8 mouse cellular contexts compared by ENCODE assay signal in the genomic region with DNA sequence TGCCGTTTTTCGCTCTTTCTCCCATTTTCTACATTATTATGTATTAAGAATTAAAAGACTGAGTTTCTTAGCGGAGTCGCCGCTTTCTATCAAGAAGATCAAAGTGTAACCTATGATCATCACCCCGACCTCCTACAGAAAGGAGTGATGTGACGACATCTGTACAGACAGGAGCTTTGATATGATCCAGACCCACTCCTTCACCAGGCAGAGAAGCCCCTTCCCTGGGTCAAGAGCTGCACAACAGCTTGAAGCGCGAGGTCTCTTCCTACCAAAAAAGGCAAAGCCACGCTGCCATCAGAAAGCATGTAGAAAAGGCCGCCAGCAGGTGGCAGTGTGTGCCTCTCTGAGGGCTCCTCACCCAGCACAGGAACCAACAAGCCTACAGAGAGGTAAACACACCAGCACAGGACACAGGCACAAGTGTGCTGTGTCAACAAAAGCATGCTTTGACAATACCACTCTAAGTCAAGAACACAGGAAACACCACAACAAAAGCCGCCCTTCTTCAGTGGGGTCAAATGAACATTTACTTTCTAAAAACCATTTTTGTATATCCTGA. TPM values are rescaled to one million over a fixed set of nuclear protein-coding genes. Genes with fewer than 3 reads are reported as not detected.
A peak's percentile ranks its signal among the peaks of the same experiment; 100 is the strongest.
DNase-seq lines count a peak whose midpoint lies in the region; ATAC-seq and TF ChIP-seq lines count a peak whose summit lies in the region.

No protein-coding gene starts in this region.

- TF ChIP-seq POLR2A in bone marrow macrophage, adult 2 months (IDR thresholded peaks at IDR 0.05; ENCODE audit: borderline replicate concordance, low read depth, low read length) = no peak

- no peaks in the 10 kb centered on the region for H3K36me3 ChIP-seq in heart, embryonic 11.5 days (ENCODE audit: control insufficient read depth, insufficient read depth, low read length)
- no peaks in the 10 kb centered on the region for H3K36me3 ChIP-seq in kidney, embryonic 15.5 days

- H3K4me3 ChIP-seq in bone marrow macrophage, adult 2 months (ENCODE audit: insufficient read depth, low read length) = no peak overlapping the region
- no peak overlapping the region for H3K4me3 ChIP-seq in heart, embryonic 11.5 days (ENCODE audit: low read depth, low read length)
- H3K4me3 ChIP-seq in kidney, embryonic 15.5 days (replicated peaks) = no peak overlapping the region

- no peaks in the 10 kb centered on the region for H3K9me3 ChIP-seq in heart, embryonic 11.5 days (replicated peaks; ENCODE audit: control insufficient read depth, low read length)
- no peaks in the 10 kb centered on the region for H3K9me3 ChIP-seq in kidney, embryonic 15.5 days (replicated peaks)

- peak; percentile 78 for TF ChIP-seq CTCF in bone marrow macrophage, adult 2 months (IDR thresholded peaks at IDR 0.05; ENCODE audit: low read depth, low read length)

- peak; percentile 85 to 86 for DNase-seq in B cell, adult 2 months
- DNase-seq in liver = peak; percentile 85
- DNase-seq in spleen, postnatal 36 days (ENCODE audit: low spot score in 2 of 2) = peak; percentile 66 to 70

- H3K27me3 ChIP-seq in heart, embryonic 11.5 days (ENCODE audit: control insufficient read depth, insufficient read depth, low read length) = no peaks in the 10 kb centered on the region
- no peaks in the 10 kb centered on the region for H3K27me3 ChIP-seq in kidney, embryonic 15.5 days

- no peak overlapping the region for H3K27ac ChIP-seq in bone marrow macrophage, adult 2 months (ENCODE audit: insufficient read depth, low read depth, low read length)
- H3K27ac ChIP-seq in heart, embryonic 11.5 days (ENCODE audit: low read depth, low read length) = no peak overlapping the region
- H3K27ac ChIP-seq in kidney, embryonic 15.5 days = no peak overlapping the region; the same call in 1 of the 2 replicates

- peak overlapping the region; percentile 45 for H3K4me2 ChIP-seq in heart, embryonic 11.5 days
- H3K4me2 ChIP-seq in kidney, embryonic 15.5 days = no peak overlapping the region

- 0 out of 2 replicates have a peak overlapping the region, but pooled peaks have one; percentile 28 for H3K9ac ChIP-seq in heart, embryonic 11.5 days (ENCODE audit: low read depth, low read length)
- H3K9ac ChIP-seq in kidney, embryonic 15.5 days = no peak overlapping the region

- peak; percentile 85 for ATAC-seq in erythroblast, adult 5-6 weeks (replicated peaks; ENCODE audit: low FRiP score, poor library complexity, severe bottlenecking)
- peak; percentile 71; the same call in 1 of the 2 replicates for ATAC-seq in heart, embryonic 11.5 days (replicated peaks; ENCODE audit: insufficient number of reproducible peaks, low FRiP score, low TSS enrichment)
- ATAC-seq in kidney, embryonic 15.5 days (replicated peaks; ENCODE audit: low FRiP score) = peak; percentile 79
- ATAC-seq in monocyte, adult 5-6 weeks (replicated peaks; ENCODE audit: insufficient number of reproducible peaks, low FRiP score, low TSS enrichment, poor library complexity, severe bottlenecking) = peak; percentile 70

- 26% methylated on average over 12 of the region's 12 CpGs for WGBS in heart, embryonic 11.5 days (ENCODE audit: insufficient replicate concordance)
- WGBS in kidney, embryonic 15.5 days = 38% methylated on average over 12 of the region's 12 CpGs

- peaks cover 27% of the 10 kb centered on the region for H3K4me1 ChIP-seq in bone marrow macrophage, adult 2 months (ENCODE audit: control insufficient read depth, insufficient read depth, low read length)
- H3K4me1 ChIP-seq in heart, embryonic 11.5 days (ENCODE audit: control insufficient read depth, insufficient read depth, low read length) = peaks cover 22% of the 10 kb centered on the region
- H3K4me1 ChIP-seq in kidney, embryonic 15.5 days = peaks cover 44% of the 10 kb centered on the region

RNA-seq across cellular contexts. Expression of a gene that starts 39.3 kb away (rescaled TPM):
- polyA plus RNA-seq in bone marrow macrophage, adult 2 months (2012; ENCODE audit: insufficient read depth, insufficient read length, missing spikeins) = not detected in 2 replicates
- not detected in 2 replicates for total RNA-seq in erythroblast, adult 5-6 weeks (2015; ENCODE audit: low replicate concordance)
- total RNA-seq in erythroblast, adult 5-6 weeks (2017; ENCODE audit: low replicate concordance) = not detected in 2 replicates
- 0.30 and 0.31 TPM in 2 replicates for polyA plus RNA-seq in heart, embryonic 11.5 days (2014; fragmentation: Nextera tagmentation; extraction: Ambion mirVana)
- 0.17 and 0.22 TPM in 2 replicates for polyA plus RNA-seq in kidney, embryonic 15.5 days (2015; fragmentation: Nextera tagmentation; extraction: Ambion mirVana)
- 0.19 TPM in 1 of 3 replicates, not detected in the others for total RNA-seq in monocyte, adult 5-6 weeks (2017)

RNA-seq across cellular contexts. Expression of a gene that starts 43.6 kb away (rescaled TPM):
- 10.6 and 16.8 TPM in 2 replicates for polyA plus RNA-seq in bone marrow macrophage, adult 2 months (2012; ENCODE audit: insufficient read depth, insufficient read length, missing spikeins)
- 2.1 and 19.8 TPM in 2 replicates for total RNA-seq in erythroblast, adult 5-6 weeks (2015; ENCODE audit: low replicate concordance)
- total RNA-seq in erythroblast, adult 5-6 weeks (2017; ENCODE audit: low replicate concordance) = 4.9 and 9.9 TPM in 2 replicates
- polyA plus RNA-seq in heart, embryonic 11.5 days (2014; fragmentation: Nextera tagmentation; extraction: Ambion mirVana) = 13.0 and 13.5 TPM in 2 replicates
- polyA plus RNA-seq in kidney, embryonic 15.5 days (2015; fragmentation: Nextera tagmentation; extraction: Ambion mirVana) = 11.9 and 12.5 TPM in 2 replicates
- 8.9 to 26.0 TPM (median 24.2 TPM) in 3 replicates for total RNA-seq in monocyte, adult 5-6 weeks (2017)

RNA-seq across cellular contexts. Expression of a gene that starts 58.9 kb away (rescaled TPM):
- polyA plus RNA-seq in bone marrow macrophage, adult 2 months (2012; ENCODE audit: insufficient read depth, insufficient read length, missing spikeins) = not detected in 2 replicates
- total RNA-seq in erythroblast, adult 5-6 weeks (2015; ENCODE audit: low replicate concordance) = not detected in 2 replicates
- total RNA-seq in erythroblast, adult 5-6 weeks (2017; ENCODE audit: low replicate concordance) = not detected in 2 replicates
- polyA plus RNA-seq in heart, embryonic 11.5 days (2014; fragmentation: Nextera tagmentation; extraction: Ambion mirVana) = not detected in 2 replicates
- not detected in 2 replicates for polyA plus RNA-seq in kidney, embryonic 15.5 days (2015; fragmentation: Nextera tagmentation; extraction: Ambion mirVana)
- total RNA-seq in monocyte, adult 5-6 weeks (2017) = not detected in 3 replicates
